Mouse (Mus musculus) G1E (cell line): Measurements from ENCODE around the gene Figla.

ENCODE experiments used
- CTCF ChIP-seq: IDR thresholded peaks from 2 replicates; pipeline ENCODE4 v1.5.1; 2012; ENCODE audit warnings: low read depth, low read length, inconsistent platforms, mixed read lengths
- GATA1 ChIP-seq: IDR thresholded peaks from 2 replicates; pipeline ENCODE4 v1.6.1; 2012; ENCODE audit warnings: borderline replicate concordance, low read length, inconsistent platforms, mixed read lengths
- GATA2 ChIP-seq: IDR thresholded peaks from 2 replicates; pipeline ENCODE4 v1.6.1; 2012; ENCODE audit warnings: low read depth, low read length, inconsistent platforms, borderline replicate concordance
- POLR2AphosphoS5 ChIP-seq: IDR thresholded peaks from 2 replicates; pipeline ENCODE4 v1.6.1; 2012; ENCODE audit warnings: low read depth, low read length, inconsistent platforms; ENCODE audit not compliant: insufficient replicate concordance
- TAL1 ChIP-seq: conservative IDR thresholded peaks from 2 replicates; pipeline ENCODE4 v1.6.1; 2012; ENCODE audit warnings: low read depth, low read length, inconsistent platforms, mixed read lengths

DNA sequence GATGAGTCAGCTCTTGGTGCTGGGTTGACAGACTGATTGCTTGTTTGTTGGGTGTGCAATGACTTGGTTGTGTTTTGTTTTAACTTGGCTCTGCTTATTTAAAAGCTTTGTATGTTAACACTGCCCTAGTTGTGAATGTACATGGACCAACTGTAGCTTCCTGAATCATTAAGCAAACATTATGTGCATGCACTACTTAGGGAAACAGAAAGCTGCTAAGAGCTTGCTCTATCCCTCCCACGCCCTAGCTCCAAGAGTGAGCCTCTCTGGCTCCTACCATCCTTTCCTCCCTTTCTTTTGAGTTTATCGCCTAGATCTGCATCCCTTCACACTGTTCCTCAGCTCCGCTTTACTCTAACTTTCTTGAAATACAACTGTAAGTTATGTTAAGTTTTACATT, 42.6 kb upstream of the Figla start:
- TF ChIP-seq CTCF (no peak), GATA1 (no peak), GATA2 (no peak), POLR2AphosphoS5 (no peak), TAL1 (no peak)
